Mouse (Mus musculus): Measurements from ENCODE around the gene Gm15091.
"Not testable (repeated sequence)": the region's sequence is repeated elsewhere in the genome, so short reads cannot be mapped to it uniquely, and the experiment has no call there.

Gm15091 gene

GRCm38 (mm10) chrX:149941355-149941754 lies at the start of gene Gm15091:
Gene Gm15091 (plus strand): TSS chrX:149941655.
- in situ Hi-C loops (cut with MboI; ENCODE audit: low sequenced_read_pairs) = not testable (repeated sequence)
